Mouse (Mus musculus) CD4-positive naive resting alpha-beta T cell, adult 76 days (primary cell): ENCODE data around the gene H2al2c. TPM values are rescaled to one million over a fixed set of nuclear protein-coding genes. Genes with fewer than 3 reads are reported as not detected.

Experiments used
- total RNA-seq: library from RNA; stranded (reverse); gene quantifications from one replicate; pipeline ENCODE4 v1.2.4, GENCODE M21; 2023

The H2al2c gene
- not detected for total RNA-seq

GRCm38 (mm10) chrY:2598799-2599198 is at the start of gene H2al2c:
Gene H2al2c (plus strand): TSS chrY:2599099.

Other genes starting within 250 kb of the H2al2c start
- gene Sry, start 64.6 kb downstream of the H2al2c start, total RNA-seq, result not detected
- gene H2al2b, start 121.6 kb downstream of the H2al2c start, total RNA-seq, result not detected
- gene Gm4064, start 197.1 kb downstream of the H2al2c start, total RNA-seq, result not detected
- not detected for gene Rbmy, start 231.6 kb downstream of the H2al2c start, total RNA-seq
- gene Gm10256, start 231.6 kb downstream of the H2al2c start, total RNA-seq, result not detected